Mouse (Mus musculus) lung, postnatal 0 days (tissue): ENCODE data around the gene Zfp738.

ENCODE experiments used
- CTCF ChIP-seq: IDR thresholded peaks from 2 replicates; pipeline ENCODE4 v1.5.1; 2016; ENCODE audit warnings: antibody characterized with exemption, mild to moderate bottlenecking
- EP300 ChIP-seq: IDR thresholded peaks from 2 replicates; pipeline ENCODE4 v1.6.1; 2016; ENCODE audit warnings: antibody characterized with exemption, mild to moderate bottlenecking, control low read depth

DNA sequence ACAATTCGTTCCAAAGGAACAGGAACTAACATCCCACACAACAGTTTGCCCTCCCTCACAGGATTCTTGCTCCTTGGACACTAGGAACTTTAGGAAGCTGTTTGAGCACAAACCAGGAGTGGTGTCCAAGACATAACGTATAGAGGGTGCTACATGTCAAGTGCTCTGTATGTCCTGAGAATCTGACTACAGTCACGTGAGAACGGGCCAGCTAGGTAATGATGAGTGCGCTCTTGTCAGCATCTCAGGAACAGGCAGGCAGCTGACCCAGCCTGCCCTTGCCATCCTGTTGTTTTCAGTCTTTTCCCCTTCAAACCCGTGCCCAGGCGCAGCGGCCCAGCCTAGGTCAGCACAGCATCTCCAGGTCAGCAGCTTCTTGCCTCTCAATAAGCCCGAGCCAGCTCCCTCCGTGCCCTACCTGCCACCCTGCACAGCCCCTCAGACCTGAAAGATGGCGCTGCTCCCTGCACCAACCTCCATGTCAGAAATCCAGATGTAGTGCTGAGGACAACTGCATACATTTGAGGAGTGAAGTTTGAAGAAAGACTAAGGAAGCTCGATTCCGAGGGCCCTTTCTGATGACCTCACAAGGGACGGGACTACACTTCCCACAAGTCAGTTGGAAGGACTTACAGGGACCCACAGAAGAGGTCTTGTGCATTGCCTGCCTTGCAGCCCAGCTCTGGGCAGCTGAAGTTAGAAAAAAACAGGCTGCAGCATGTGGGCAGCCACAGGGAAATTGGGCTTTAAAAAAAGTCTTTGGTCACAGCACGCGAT lies 3.7 kb downstream of the Zfp738 start:
- peak; percentile 19; the same call in 1 of the 2 replicates for TF ChIP-seq CTCF
- peak; percentile 56 for TF ChIP-seq EP300
